Mouse (Mus musculus) thymus, adult 2 months (tissue): ENCODE measurements around the gene Igf2. TPM values are rescaled to one million over a fixed set of nuclear protein-coding genes. Genes with fewer than 3 reads are reported as not detected.
A peak's percentile ranks its signal among the peaks of the same experiment; 100 is the strongest.

Source experiments
- DNase-seq: peaks from one replicate; pipeline ENCODE4 v3.0.0; 2021
- H3K27ac ChIP-seq: fragments of 200-500 bp; 2 replicates; pipeline ENCODE4 v1.5.1; 2012; ENCODE audit warnings: low read length, control low read depth; ENCODE audit not compliant: control insufficient read depth, insufficient read depth
- H3K27me3 ChIP-seq: fragments of 200-500 bp; 2 replicates; pipeline ENCODE4 v1.6.1; 2012; ENCODE audit warnings: mild to moderate bottlenecking, low read length, moderate library complexity, mixed read lengths; ENCODE audit not compliant: control insufficient read depth, insufficient read depth
- H3K36me3 ChIP-seq: fragments of 200-500 bp; 2 replicates; pipeline ENCODE4 v1.6.1; 2012; ENCODE audit warnings: mild to moderate bottlenecking, low read length, moderate library complexity; ENCODE audit not compliant: control insufficient read depth, insufficient read depth
- H3K4me1 ChIP-seq: fragments of 200-500 bp; replicated peaks from 2 replicates; pipeline ENCODE4 v1.6.1; 2012; ENCODE audit warnings: low read length; ENCODE audit not compliant: control insufficient read depth, insufficient read depth
- H3K4me3 ChIP-seq: fragments of 200-500 bp; 2 replicates; pipeline ENCODE4 v1.5.1; 2012; ENCODE audit warnings: mild to moderate bottlenecking, low read length, control low read depth, moderate library complexity; ENCODE audit not compliant: control insufficient read depth, insufficient read depth
- CTCF ChIP-seq: fragments of 200-500 bp; IDR thresholded peaks from 2 replicates; pipeline ENCODE4 v1.5.1; 2012; ENCODE audit warnings: mild to moderate bottlenecking, control low read depth, low read length, moderate library complexity, borderline replicate concordance; ENCODE audit not compliant: control insufficient read depth, poor library complexity, insufficient read depth; ENCODE audit errors: extremely low read depth
- POLR2A ChIP-seq: fragments of 200-500 bp; IDR thresholded peaks from 2 replicates; pipeline ENCODE4 v1.6.1; 2012; ENCODE audit warnings: mild to moderate bottlenecking, low read length, control low read depth, moderate library complexity; ENCODE audit not compliant: control insufficient read depth, poor library complexity, insufficient read depth; ENCODE audit errors: extremely low read depth
- WGBS: fragments of 180-500 bp; shearing (Covaris S2); methylation state at CpG from one replicate; pipeline ENCODE4 v1.1.7; 2018; 5-methylcytosine and 5-hydroxymethylcytosine counted together
- polyA plus RNA-seq: library from polyadenylated mRNA; depleted of rRNA; stranded (reverse); fragments of >200 nt; gene quantifications from 2 replicates; pipeline ENCODE4 v1.2.3, GENCODE M21; 2012

The Igf2 gene
- polyA plus RNA-seq, 1 experiment: 13.8 TPM

DNA sequence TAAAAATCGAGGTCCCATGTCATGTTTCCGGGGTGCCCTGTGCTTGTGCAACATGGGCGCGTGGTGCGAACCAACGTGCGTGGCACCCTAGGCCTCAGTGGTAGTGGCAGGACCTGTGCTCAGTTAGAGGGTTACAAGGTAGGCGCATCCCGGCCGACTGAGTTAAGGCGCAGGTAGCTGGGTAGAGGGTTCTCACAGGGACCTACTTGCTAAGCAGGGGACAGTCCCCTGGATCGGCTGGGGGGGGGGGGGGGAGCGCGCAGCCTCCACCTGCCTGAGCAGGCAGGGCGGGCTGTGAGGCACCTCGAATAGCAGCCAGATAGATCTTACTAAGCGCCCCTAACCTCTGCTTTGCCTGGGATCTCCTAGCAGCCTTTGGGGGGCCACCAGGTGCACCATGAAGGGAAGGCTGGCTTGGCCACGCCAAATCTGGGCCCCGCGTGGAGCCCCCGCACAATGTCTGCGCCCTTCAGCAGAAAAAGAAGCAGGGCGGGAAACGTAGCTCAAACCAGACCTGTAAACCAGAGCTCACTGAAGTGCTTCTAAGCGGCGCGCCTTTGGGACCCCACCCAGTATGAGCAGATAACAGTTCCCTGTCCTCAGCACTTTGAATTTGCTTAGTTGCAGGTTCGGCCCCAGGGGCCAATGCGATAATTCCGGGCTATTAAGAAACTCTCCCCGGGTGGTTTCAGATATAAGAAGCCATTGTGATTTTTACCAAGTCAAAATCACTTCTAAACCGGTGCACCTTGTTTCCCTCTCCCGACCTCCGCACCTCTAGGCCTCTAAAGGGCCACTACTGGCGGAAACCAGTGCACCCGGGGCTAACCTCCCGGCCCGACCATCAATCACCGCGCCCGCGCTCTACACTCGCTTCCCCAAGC is 6.6 kb downstream of the Igf2 start:
- Histone ChIP-seq H3K27me3 (peaks cover 40% of the 10 kb centered on the region), H3K36me3 (no peaks in the 10 kb centered on the region), H3K4me1 (no peaks in the 10 kb centered on the region; the same call in none of the 2 replicates), H3K27ac (no peak overlapping the region), H3K4me3 (no peak overlapping the region)
- no peak for DNase-seq
- no peak for TF ChIP-seq POLR2A
- 8% methylated on average over 41 of the region's 43 CpGs for WGBS

DNA sequence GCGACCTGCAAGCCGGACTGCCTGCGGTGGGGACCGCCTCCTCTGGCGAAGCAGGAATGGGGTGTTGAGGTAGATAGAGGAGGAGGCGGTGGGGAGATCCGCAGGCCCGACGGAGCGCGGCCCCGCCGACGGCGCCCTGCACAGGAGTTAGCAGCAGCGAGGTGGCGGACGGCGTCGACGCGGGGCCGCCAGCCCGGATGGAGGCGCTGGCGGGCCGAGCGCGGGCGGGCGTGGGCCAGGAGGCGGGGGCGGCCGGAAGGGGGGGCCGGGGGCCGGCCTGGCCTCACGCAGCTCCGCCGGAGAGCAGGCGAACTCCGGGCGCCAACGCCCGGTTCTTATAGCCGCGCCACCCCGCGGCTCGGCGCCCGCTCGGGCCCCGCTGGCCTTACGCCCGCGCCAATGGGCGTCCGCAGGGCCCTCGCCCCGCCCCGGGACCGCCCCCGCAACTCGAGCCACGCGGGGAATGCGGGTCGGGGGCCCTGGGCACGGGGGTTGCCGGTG is 7.4 kb downstream of the Igf2 start:
- H3K36me3 ChIP-seq: no peaks in the 10 kb centered on the region
- peak overlapping the region; percentile 23; the same call in 1 of the 2 replicates for H3K4me3 ChIP-seq
- WGBS: 2% methylated on average over 64 of the region's 70 CpGs
- no peak overlapping the region for H3K27ac ChIP-seq
- H3K27me3 ChIP-seq: peaks cover 38% of the 10 kb centered on the region
- no peaks in the 10 kb centered on the region; the same call in none of the 2 replicates for H3K4me1 ChIP-seq
- TF ChIP-seq POLR2A (no peak), CTCF (no peak)
- no peak for DNase-seq

DNA sequence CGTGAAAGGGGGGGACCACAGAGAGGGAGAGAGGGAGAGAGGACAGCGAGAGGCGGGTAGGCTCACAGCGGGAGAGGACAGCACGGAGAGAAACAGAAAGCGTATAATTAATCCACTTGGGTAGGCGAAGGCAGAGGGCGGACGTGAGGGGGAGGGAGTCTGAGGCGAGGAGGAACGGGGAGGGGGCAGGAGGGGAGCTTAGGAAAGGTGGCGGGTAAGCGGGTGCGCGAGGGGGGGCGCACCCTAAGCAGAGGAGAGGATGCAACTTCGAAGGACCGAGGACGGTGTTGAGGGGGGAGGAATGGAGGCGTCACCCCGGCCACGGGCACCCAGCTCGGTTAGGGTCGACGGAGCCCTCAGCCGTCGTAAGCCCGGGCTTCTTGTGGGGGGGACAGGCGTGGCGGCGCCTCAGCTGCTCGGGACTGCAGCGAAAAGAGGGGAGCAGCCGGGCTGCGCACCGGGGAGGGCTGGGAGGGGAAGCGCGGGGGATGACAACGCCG is 7.9 kb downstream of the Igf2 start:
- under 1% methylated on average over 38 of the region's 40 CpGs for WGBS
- peaks cover 34% of the 10 kb centered on the region for H3K27me3 ChIP-seq
- no peaks in the 10 kb centered on the region; the same call in none of the 2 replicates for H3K4me1 ChIP-seq
- DNase-seq: no peak
- TF ChIP-seq CTCF (no peak), POLR2A (no peak)
- H3K27ac ChIP-seq: no peak overlapping the region
- no peaks in the 10 kb centered on the region for H3K36me3 ChIP-seq
- peak overlapping the region; percentile 23 for H3K4me3 ChIP-seq

DNA sequence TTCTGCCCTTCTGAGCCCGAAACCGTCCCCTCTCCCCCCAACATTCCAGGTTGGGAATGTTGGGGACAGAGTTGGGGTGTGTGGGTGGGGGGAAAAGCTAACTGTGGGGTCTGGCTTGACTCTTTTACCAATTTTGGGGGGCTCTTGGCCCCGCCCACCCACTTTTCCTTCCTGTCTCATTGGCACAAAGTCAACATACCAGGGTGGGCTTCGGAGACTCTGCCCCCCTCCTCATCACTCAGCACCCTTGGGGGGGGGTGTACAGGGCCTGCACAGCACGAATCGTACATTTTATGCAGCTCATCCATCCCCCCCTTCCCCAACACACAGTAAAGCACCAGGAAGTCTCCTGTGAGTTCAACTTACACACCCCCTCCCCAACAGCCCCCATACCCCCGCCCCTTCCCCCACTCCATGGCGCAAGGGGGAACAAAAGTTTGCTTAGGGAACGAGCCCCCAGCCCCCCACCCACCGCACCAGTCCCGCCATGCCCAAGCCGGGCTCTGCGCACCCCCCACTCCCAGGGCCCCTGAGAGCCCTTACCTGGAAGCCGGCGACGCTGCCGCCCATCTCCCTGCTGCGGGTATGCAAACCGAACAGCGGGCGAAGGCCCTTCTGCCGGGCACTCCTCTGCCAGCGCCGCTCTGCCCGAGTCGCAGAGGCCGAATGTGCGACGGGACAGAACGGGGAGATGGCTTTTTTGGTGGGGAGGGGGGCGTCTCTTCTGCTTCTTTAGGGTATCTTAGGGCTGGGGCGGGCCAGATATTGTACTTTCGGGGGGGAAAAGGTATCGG is 8.6 kb downstream of the Igf2 start:
- no peaks in the 10 kb centered on the region; the same call in none of the 2 replicates for H3K4me1 ChIP-seq
- no peak for DNase-seq
- H3K36me3 ChIP-seq: no peaks in the 10 kb centered on the region
- peaks cover 34% of the 10 kb centered on the region for H3K27me3 ChIP-seq
- whole genome bisulfite sequencing: 12% methylated on average over 34 of the region's 34 CpGs
- no peak for TF ChIP-seq POLR2A
- TF ChIP-seq CTCF: no peak
- no peak overlapping the region for H3K27ac ChIP-seq
- H3K4me3 ChIP-seq: no peak overlapping the region

DNA sequence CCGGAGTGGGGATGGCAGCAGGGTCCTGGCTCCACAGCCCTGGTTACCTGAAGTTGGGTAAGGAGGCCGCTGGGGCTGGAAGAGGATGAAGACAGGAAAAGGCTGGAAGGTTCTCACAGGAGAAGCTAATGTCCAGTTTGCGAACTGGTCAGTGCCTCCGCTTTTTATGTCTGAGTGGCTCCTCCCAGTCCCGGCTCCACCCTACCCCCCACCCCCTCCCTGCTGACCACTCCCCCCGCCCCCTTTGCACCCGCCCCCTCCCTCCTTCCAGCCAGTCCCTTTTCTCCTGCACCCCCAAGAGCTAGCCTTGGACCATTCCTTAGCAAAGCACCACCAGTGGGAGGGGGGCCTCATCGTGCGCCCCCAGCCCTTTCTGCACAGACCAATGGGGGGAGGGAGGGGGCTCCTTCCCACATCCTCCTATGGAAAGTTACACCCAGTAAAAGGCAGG is 9.2 kb downstream of the Igf2 start:
- 56% methylated on average over 9 of the region's 9 CpGs for WGBS
- H3K27me3 ChIP-seq: peaks cover 34% of the 10 kb centered on the region
- no peak for DNase-seq
- H3K27ac ChIP-seq: no peak overlapping the region
- H3K4me1 ChIP-seq: no peaks in the 10 kb centered on the region; the same call in none of the 2 replicates
- no peak for TF ChIP-seq POLR2A
- no peak for TF ChIP-seq CTCF
- H3K4me3 ChIP-seq: no peak overlapping the region
- H3K36me3 ChIP-seq: no peaks in the 10 kb centered on the region

DNA sequence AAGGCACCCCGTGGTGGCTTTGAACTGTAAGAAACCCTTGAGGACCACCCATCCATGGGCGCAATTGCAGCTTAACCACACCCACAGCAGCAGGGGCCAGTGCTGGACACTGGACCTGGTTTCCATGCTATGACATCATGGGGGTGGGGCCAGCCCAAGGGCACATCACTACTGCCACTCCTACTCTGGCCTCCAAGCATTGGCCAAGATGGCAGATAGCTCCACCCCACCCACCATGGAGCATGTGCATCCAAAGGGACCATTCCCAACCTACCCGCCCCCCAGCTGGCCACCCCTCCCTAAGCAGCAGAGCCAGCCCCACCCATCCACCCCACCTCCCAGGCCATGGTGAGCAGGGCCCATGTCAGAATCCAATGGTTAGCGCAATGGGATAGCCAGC is 10.6 kb downstream of the Igf2 start:
- DNase-seq: no peak
- TF ChIP-seq POLR2A: no peak
- no peak overlapping the region for H3K4me3 ChIP-seq
- 76% methylated on average over 4 of the region's 4 CpGs for WGBS
- no peaks in the 10 kb centered on the region; the same call in none of the 2 replicates for H3K4me1 ChIP-seq
- H3K27me3 ChIP-seq: peaks cover 30% of the 10 kb centered on the region
- no peaks in the 10 kb centered on the region for H3K36me3 ChIP-seq
- no peak overlapping the region for H3K27ac ChIP-seq
